Mouse (Mus musculus): ENCODE results near the gene Atxn2l.

- TF ChIP-seq POLR2A (IDR thresholded peaks at IDR 0.05; ENCODE audit: control insufficient read depth, low read depth, low read length) (no peak), CTCF (IDR thresholded peaks at IDR 0.05; ENCODE audit: control insufficient read depth, insufficient read depth, insufficient replicate concordance, low read depth, low read length) (no peak)
These were observed 3.8 kb downstream of the Atxn2l start for GRCm38 (mm10) chr7:126499416-126499815.

Measured in testis, adult 2 months (tissue).